Mouse (Mus musculus) kidney, embryonic 15.5 days (tissue): ENCODE measurements around the gene Glis1. TPM values are rescaled to one million over a fixed set of nuclear protein-coding genes. Genes with fewer than 3 reads are reported as not detected.

Experiments
- ATAC-seq: fragments of 200-750 bp; cut with Nextera tagmentation; replicated peaks from 2 replicates; pipeline ENCODE4 v1.8.0; 2017; ENCODE audit warnings: moderate TSS enrichment; ENCODE audit not compliant: low FRiP score
- H3K27ac ChIP-seq: fragments of 300-500 bp; sonication (generic); 2 replicates; pipeline ENCODE4 v1.5.1; 2015; ENCODE audit warnings: mild to moderate bottlenecking, inconsistent platforms
- H3K27me3 ChIP-seq: fragments of 300-500 bp; sonication (generic); 2 replicates; pipeline ENCODE4 v1.6.1; 2015; ENCODE audit warnings: inconsistent platforms
- H3K36me3 ChIP-seq: fragments of 300-500 bp; sonication (generic); 2 replicates; pipeline ENCODE4 v1.6.1; 2015; ENCODE audit warnings: inconsistent platforms
- H3K4me1 ChIP-seq: fragments of 300-500 bp; sonication (generic); 2 replicates; pipeline ENCODE4 v1.6.1; 2015; ENCODE audit warnings: inconsistent platforms
- H3K4me2 ChIP-seq: fragments of 300-500 bp; sonication (generic); 2 replicates; pipeline ENCODE4 v1.6.1; 2015; ENCODE audit warnings: moderate library complexity, mild to moderate bottlenecking, inconsistent platforms
- H3K4me3 ChIP-seq: fragments of 300-500 bp; sonication (generic); replicated peaks from 2 replicates; pipeline ENCODE4 v1.5.1; 2015; ENCODE audit warnings: mild to moderate bottlenecking, inconsistent platforms
- H3K9ac ChIP-seq: fragments of 300-500 bp; sonication (generic); 2 replicates; pipeline ENCODE4 v1.6.1; 2015; ENCODE audit warnings: mild to moderate bottlenecking, inconsistent platforms
- H3K9me3 ChIP-seq: fragments of 300-500 bp; sonication (generic); replicated peaks from 2 replicates; pipeline ENCODE4 v1.6.1; 2016; ENCODE audit warnings: inconsistent platforms
- WGBS: fragments of 180-500 bp; shearing (Covaris S2); methylation state at CpG from one replicate; pipeline ENCODE4 v1.1.7; 2015; ENCODE audit warnings: mixed read lengths; 5-methylcytosine and 5-hydroxymethylcytosine counted together
- polyA plus RNA-seq: library from polyadenylated mRNA; unstranded; fragments of >200 nt; fragmentation: Nextera tagmentation; extraction: Ambion mirVana; gene quantifications from 2 replicates; pipeline ENCODE4 v1.2.1, GENCODE M21; 2015

Gene Glis1
- polyA plus RNA-seq, 1 experiment from 2014 or later, result 6.4 TPM

DNA sequence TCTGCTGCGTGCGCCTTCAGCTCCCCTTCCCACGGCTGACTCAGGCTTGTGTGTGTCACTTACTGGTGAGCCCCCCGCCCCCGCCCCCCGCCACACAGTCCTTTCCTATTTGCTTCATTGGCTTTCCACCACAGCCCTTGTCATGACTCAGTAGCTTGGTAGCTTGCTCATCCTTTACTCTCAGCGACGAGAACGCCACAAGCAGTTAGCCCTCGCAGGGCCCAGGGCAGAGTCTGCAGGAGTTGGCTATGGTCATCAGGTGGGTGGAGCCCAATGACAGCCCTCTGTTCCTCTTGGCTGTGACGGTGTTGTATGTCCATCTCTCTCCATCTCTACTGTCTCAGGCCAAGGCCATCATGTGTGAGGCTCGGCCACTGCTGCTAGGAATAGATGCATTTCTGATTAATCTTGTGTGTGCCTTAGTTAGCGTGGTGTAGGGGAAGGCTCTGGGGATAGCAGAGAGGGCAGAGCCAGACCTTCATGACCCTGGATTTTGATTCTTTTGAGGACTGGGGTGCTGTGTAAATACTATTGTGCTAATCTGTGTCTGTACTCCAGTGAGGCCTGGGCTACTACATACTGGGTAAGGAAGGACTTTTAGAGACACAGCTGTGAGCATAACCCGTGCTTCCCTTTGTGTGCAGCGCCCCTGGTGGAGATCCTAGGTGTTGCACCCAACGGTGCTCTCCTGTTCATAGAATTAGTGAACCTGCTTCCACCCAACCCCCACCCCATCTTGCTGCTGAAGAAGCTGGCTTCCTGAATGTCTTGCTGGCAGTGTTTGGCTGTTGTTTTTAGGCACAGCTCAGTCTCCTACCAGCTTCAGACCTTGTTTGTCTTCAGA is 19.0 kb downstream of the Glis1 start:
- H3K4me1 ChIP-seq, result peaks cover 23% of the 10 kb centered on the region
- H3K4me3 ChIP-seq, result no peak overlapping the region
- no peaks in the 10 kb centered on the region for H3K36me3 ChIP-seq
- no peak overlapping the region for H3K27ac ChIP-seq
- peak; percentile 60 for ATAC-seq
- H3K9me3 ChIP-seq, result no peaks in the 10 kb centered on the region
- H3K27me3 ChIP-seq, result peaks cover 19% of the 10 kb centered on the region
- no peak overlapping the region for H3K9ac ChIP-seq
- 48% methylated on average over 16 of the region's 16 CpGs for WGBS
- no peak overlapping the region for H3K4me2 ChIP-seq

DNA sequence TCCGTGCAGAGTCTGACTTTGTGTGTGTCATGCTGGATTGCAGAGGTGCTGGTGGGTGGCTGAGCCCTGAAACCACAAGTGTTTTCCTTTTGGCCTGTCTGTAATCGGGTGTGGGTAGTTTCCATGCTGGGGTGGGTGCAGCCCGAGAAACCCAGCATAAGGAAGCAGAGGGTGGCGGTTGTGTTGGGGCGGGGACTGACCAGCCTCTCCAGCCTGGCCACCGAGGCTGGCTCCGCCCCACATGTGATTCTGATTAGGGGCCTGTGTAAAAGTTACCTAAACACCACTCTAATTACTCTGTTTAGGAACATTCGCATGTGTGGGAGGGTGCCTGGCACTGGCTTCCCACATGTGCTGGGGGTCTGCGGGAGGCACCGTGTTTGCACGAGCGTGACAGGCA is 23.2 kb downstream of the Glis1 start:
- peaks cover 19% of the 10 kb centered on the region for H3K4me1 ChIP-seq
- peaks cover 15% of the 10 kb centered on the region; the same call in 1 of the 2 replicates for H3K27me3 ChIP-seq
- no peaks in the 10 kb centered on the region for H3K36me3 ChIP-seq
- ATAC-seq, result 0 out of 2 replicates have a peak, but pooled peaks have one; percentile 23
- no peak overlapping the region for H3K27ac ChIP-seq
- no peak overlapping the region for H3K4me3 ChIP-seq
- H3K9ac ChIP-seq, result no peak overlapping the region
- no peaks in the 10 kb centered on the region for H3K9me3 ChIP-seq
- peak overlapping the region; percentile 10 for H3K4me2 ChIP-seq
- 30% methylated on average over 12 of the region's 12 CpGs for WGBS

DNA sequence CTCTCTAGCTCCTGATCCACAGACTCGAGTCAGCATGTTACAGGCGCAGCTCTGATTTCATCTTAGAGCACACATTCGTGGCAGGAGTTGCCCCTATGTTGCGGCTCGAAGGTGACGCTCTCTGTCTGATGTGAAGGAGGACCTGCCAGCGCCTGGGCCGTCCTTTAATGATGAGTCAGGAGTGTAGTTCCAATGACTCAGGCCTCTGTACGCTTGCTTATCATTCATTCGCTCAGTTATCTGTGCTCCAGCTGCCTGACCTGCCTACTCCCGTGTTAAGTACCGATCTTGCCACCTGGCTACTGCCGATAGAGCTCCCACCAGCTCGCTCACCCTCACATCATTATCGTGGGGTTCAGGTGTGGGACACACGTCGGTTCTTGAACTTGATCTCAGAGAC is 24.5 kb downstream of the Glis1 start:
- peaks cover 15% of the 10 kb centered on the region; the same call in 1 of the 2 replicates for H3K27me3 ChIP-seq
- peaks cover 13% of the 10 kb centered on the region for H3K4me1 ChIP-seq
- no peak overlapping the region for H3K4me2 ChIP-seq
- no peaks in the 10 kb centered on the region for H3K9me3 ChIP-seq
- no peak overlapping the region for H3K4me3 ChIP-seq
- 0 out of 2 replicates have a peak, but pooled peaks have one; percentile 21 for ATAC-seq
- WGBS, result 79% methylated on average over 17 of the region's 17 CpGs
- H3K27ac ChIP-seq, result no peak overlapping the region
- H3K9ac ChIP-seq, result no peak overlapping the region
- no peaks in the 10 kb centered on the region for H3K36me3 ChIP-seq

DNA sequence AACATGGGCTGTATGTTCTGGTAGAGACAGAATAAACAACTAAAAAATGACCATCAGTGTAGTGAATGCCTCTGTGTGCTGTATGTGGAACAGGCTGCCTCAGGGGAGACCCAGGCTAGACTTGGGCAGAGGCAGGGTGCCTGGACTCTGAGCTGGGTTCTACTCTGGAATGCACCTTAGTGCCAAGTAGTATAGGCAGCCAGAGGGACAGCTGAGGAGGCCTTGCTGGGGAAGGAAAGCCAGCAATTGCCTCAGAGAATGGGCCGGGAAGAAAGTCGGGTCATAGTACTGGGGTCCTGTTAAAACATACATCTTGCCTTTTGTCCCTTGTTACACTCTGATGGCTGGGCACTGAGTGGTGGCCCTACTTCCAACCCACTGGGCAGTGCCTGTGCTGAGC is 25.1 kb downstream of the Glis1 start:
- WGBS, result 89% methylated on average over 2 of the region's 2 CpGs

DNA sequence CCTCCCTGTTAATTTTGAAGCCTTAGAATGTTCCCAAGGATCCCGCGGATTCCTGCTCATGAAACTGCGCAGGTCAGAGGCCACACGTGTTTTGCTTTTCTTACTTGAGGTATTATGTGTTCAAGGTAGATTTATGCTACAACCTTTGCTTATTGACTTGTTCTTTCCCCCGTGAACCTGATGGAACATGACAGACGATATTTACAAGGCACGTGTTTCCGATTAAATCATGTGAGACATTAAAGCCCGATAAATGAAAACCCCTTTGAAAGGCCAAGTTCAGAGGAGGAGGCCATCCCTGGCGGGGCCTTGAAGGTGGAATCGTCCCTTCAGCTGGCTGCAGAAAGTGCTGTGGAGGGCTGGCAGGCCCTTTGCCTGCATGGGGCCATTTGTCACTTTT is 26.1 kb downstream of the Glis1 start:
- no peak overlapping the region for H3K27ac ChIP-seq
- H3K4me3 ChIP-seq, result no peak overlapping the region
- ATAC-seq, result no peak
- WGBS, result 50% methylated on average over 11 of the region's 11 CpGs
- no peaks in the 10 kb centered on the region for H3K9me3 ChIP-seq
- H3K27me3 ChIP-seq, result peaks cover 15% of the 10 kb centered on the region; the same call in 1 of the 2 replicates
- H3K9ac ChIP-seq, result no peak overlapping the region
- no peaks in the 10 kb centered on the region for H3K36me3 ChIP-seq
- no peak overlapping the region for H3K4me2 ChIP-seq
- H3K4me1 ChIP-seq, result peaks cover 13% of the 10 kb centered on the region

More for the DNA sequence above, 25.1 kb downstream of the Glis1 start:
- Histone ChIP-seq H3K9me3 (no peaks in the 10 kb centered on the region), H3K36me3 (no peaks in the 10 kb centered on the region), H3K4me2 (no peak overlapping the region), H3K4me1 (peaks cover 13% of the 10 kb centered on the region), H3K4me3 (no peak overlapping the region), H3K27ac (no peak overlapping the region), H3K9ac (no peak overlapping the region), H3K27me3 (peaks cover 15% of the 10 kb centered on the region; the same call in 1 of the 2 replicates)
- no peak for ATAC-seq

DNA sequence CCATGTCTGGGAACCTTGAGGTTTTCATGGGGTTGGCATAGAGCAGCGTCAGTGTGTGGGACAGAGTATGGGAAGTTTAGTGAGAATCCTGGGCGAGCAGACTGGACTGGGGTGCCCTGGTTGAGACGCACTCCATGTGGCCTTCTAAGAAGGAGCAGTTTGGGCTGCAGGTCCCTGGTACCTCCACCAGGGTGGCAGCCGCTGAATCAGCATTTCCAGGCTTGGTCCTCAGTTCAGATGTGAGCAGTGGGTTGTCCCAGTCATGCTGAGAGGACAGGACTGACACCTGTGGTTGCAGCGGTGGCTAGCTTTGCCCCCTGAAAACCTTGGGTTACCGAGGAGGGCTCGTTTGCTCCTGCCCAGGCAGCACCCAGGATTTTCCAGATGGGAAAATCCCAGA is 33.4 kb downstream of the Glis1 start:
- Histone ChIP-seq H3K4me1 (peaks cover 11% of the 10 kb centered on the region), H3K27me3 (peaks cover 38% of the 10 kb centered on the region), H3K4me3 (no peak overlapping the region), H3K9me3 (no peaks in the 10 kb centered on the region), H3K27ac (no peak overlapping the region), H3K4me2 (no peak overlapping the region), H3K9ac (no peak overlapping the region), H3K36me3 (no peaks in the 10 kb centered on the region)
- no peak for ATAC-seq
- 80% methylated on average over 7 of the region's 7 CpGs for WGBS

DNA sequence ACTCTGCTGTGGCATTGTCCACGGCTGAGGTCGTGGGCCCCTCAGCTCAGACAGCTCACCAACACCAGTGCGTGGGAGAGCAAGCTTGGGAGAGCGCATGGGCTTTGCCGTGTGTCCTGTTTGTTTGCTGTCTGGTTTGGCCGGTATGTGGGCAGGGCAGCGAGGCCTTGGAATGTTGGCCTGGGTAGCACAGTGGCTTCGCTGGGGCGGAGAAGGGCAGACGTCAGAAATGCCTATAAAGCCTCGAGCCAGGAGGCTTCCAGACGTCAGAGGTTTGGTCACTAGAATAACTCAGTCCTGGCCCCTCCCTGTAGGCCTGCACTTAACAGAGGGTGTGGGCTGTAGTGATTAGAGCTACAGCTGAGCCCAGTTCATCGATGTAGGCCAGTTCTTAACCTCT is 33.9 kb downstream of the Glis1 start:
- Histone ChIP-seq H3K27me3 (peaks cover 40% of the 10 kb centered on the region), H3K4me1 (peaks cover 11% of the 10 kb centered on the region), H3K9me3 (no peaks in the 10 kb centered on the region), H3K4me2 (no peak overlapping the region), H3K4me3 (no peak overlapping the region), H3K9ac (no peak overlapping the region), H3K36me3 (no peaks in the 10 kb centered on the region), H3K27ac (no peak overlapping the region)
- 30% methylated on average over 13 of the region's 13 CpGs for WGBS
- ATAC-seq, result peak; percentile 50

DNA sequence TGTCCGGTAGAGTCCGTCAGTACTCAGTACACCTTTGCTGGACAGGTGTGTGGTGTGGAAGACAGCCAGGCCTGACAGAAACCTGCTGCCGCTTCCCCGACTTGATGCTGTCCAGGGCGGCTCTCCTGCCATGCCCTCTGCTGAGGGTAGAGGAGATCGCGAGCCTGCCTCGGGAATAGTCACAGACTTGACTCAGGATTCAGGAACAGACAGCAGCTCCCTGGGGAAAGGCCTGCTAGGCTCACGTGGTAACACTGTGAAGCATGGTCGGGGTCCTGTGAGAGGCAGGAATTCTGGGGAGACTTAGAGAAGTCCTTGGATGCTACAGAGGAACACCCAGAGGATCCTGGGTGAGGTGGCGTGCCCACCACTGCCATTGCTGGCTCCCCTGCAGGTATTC is 34.4 kb downstream of the Glis1 start:
- 77% methylated on average over 11 of the region's 11 CpGs for WGBS
- no peak for ATAC-seq
- H3K4me2 ChIP-seq, result no peak overlapping the region
- no peak overlapping the region for H3K4me3 ChIP-seq
- H3K36me3 ChIP-seq, result no peaks in the 10 kb centered on the region
- H3K9ac ChIP-seq, result no peak overlapping the region
- H3K27me3 ChIP-seq, result peaks cover 40% of the 10 kb centered on the region
- no peak overlapping the region for H3K27ac ChIP-seq
- no peaks in the 10 kb centered on the region for H3K9me3 ChIP-seq
- peaks cover 11% of the 10 kb centered on the region for H3K4me1 ChIP-seq

DNA sequence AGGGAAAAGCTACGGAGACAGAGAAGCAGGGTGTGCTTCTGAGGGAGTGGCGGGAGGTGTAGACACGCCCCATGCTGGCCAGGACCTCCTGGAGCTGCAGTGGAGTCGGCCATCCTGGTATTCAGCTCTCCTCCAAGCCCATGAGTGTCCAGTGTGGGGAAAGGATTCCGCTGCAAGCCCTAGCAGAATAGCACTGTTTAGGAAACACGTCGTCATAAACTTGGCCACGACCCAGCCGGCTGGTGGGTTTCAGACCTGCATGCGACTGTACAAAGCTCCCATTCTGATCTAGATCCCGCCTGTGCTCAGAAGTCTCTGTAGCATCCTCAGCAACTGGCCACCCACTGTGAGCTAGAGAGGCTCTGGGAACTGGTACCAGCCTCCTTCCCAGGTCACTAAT is 41.9 kb downstream of the Glis1 start:
- no peak overlapping the region for H3K27ac ChIP-seq
- H3K4me1 ChIP-seq, result 0 out of 2 replicates have a peak, but pooled peaks cover 13% of the 10 kb centered on the region
- H3K9me3 ChIP-seq, result no peaks in the 10 kb centered on the region
- H3K9ac ChIP-seq, result no peak overlapping the region
- no peaks in the 10 kb centered on the region for H3K36me3 ChIP-seq
- H3K27me3 ChIP-seq, result peaks cover 54% of the 10 kb centered on the region
- 64% methylated on average over 11 of the region's 11 CpGs for WGBS
- no peak overlapping the region for H3K4me2 ChIP-seq
- no peak for ATAC-seq
- no peak overlapping the region for H3K4me3 ChIP-seq

DNA sequence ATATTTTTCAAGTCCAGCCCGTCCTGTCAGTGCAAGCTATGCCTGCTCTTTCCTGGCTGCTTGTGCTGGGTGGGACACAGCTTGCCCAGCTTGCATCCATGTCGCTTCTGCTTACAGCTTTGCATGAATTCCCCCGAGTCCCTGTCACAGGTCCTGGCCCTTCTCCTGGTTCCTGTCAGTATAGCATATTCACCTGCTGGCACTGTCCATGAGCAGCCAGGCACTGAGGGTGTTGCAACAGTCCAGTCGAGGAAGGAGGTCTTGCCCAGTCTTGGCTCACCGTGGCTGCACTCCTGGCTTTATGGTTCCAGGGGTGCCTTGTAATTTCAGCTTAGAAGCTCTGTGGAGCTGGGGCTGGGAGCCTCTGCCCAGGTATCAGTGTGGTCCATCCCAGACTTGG is 44.6 kb downstream of the Glis1 start:
- Histone ChIP-seq H3K36me3 (no peaks in the 10 kb centered on the region), H3K4me3 (no peak overlapping the region), H3K4me2 (no peak overlapping the region), H3K9ac (no peak overlapping the region), H3K27me3 (peaks cover 37% of the 10 kb centered on the region), H3K4me1 (0 out of 2 replicates have a peak, but pooled peaks cover 14% of the 10 kb centered on the region), H3K27ac (no peak overlapping the region), H3K9me3 (no peaks in the 10 kb centered on the region)
- 71% methylated on average over 5 of the region's 5 CpGs for WGBS
- ATAC-seq, result no peak

DNA sequence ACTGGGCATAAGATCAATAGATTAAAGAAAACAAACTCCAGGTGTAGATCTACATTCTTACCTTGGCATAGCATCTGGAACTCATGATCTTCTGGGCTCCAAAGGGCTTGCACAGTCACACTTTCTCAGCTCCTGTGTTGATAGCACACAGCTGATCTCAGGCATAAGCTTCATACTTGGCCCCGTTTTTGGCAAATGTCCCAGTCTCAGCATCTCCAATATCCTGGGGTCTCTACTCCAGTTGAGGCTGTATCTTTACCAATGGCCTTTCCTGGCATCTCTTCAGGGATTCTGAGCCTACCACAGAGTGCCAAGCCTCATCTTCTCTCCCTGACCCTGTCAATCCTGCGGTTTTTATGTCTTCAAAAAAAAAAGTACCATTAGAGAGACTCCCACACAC is 48.1 kb downstream of the Glis1 start:
- WGBS, result 85% methylated on average over 2 of the region's 2 CpGs
- Histone ChIP-seq H3K27ac (no peak overlapping the region), H3K4me3 (no peak overlapping the region), H3K36me3 (no peaks in the 10 kb centered on the region), H3K27me3 (peaks cover 18% of the 10 kb centered on the region), H3K9ac (no peak overlapping the region), H3K9me3 (no peaks in the 10 kb centered on the region), H3K4me2 (no peak overlapping the region), H3K4me1 (0 out of 2 replicates have a peak, but pooled peaks cover 11% of the 10 kb centered on the region)
- no peak for ATAC-seq

DNA sequence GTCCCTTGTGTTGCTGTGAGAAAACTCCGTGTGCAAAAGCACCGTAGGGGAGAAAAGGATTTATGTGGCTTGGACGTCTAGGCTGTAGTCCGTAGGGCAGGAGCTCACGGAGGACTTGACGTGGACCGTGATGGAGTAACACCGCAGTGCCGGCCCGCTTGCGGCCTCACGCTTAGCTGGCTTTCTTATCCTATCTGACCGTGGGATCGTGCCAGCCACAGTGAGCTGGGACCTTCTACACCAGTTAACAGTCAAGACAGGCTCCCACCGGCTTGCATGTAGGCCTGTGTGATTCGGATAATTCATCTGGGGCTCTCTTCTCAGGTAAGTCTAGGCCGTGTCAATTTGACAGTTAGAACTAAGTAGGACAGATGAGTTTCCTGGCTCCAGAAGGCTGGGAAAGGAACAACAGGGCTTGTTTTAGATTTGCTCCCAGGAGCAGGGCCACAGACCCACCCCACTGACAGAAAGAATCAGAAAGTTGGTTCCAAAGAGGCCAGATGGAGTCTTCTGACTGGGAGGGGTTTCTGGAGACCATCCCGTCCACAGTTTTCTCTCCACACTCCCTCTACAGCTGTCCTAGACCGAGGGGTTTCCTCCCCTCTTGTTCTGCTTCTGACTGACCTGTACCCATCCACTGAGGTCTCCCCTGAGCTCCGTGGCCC is 49.3 kb downstream of the Glis1 start:
- no peak overlapping the region for H3K9ac ChIP-seq
- 0 out of 2 replicates have a peak, but pooled peaks cover 11% of the 10 kb centered on the region for H3K4me1 ChIP-seq
- no peak overlapping the region for H3K4me3 ChIP-seq
- no peaks in the 10 kb centered on the region for H3K9me3 ChIP-seq
- 88% methylated on average over 20 of the region's 20 CpGs for WGBS
- no peak for ATAC-seq
- H3K4me2 ChIP-seq, result no peak overlapping the region
- no peak overlapping the region for H3K27ac ChIP-seq
- no peaks in the 10 kb centered on the region for H3K36me3 ChIP-seq
- H3K27me3 ChIP-seq, result peaks cover 9% of the 10 kb centered on the region
